14 mouse cellular contexts compared by ENCODE assay signal in the genomic region with DNA sequence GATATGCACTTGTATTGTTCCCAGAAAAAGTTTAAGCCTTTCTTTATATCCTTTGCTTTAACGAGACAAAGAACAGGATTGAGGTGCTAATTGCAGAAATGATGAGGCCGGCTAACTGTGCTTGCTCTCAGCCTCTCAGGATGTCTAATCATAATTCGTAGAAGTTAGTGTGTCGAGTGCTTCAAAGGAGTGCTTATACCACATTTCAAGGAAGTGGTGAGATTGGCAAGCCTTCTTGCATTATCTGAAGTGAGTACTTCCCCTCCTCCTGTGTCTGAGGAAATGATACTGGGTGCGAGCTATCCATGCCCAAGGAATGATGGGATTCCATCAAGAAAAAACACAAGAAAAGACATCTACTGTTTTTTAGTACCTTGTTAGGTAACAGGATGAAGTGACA.
"Had no signal": no experiment of that assay in that cellular context is flagged by ENCODE, and none has a peak within 500 bp of the region (broad histone marks: within the 10 kb centered on the region; RNA-seq: fewer than 3 reads in every experiment).

No protein-coding gene starts in this region.

- DNase-seq: kidney, postnatal 10 days; kidney, postnatal 4 days; lung, adult 2 months; lung, postnatal 36 days; right cerebral cortex, postnatal 14 days; thymus, postnatal 4 days had no signal

- H3K9ac ChIP-seq: liver, embryonic 15.5 days; stomach, embryonic 15.5 days had no signal

- H3K4me3 ChIP-seq: left cerebral cortex, adult 2 months; limb, embryonic 10.5 days; liver, embryonic 15.5 days; midbrain, embryonic 10.5 days; stomach, embryonic 15.5 days had no signal

- ATAC-seq: lung, postnatal 0 days; midbrain, embryonic 16.5 days had no signal

- H3K4me2 ChIP-seq: liver, embryonic 11.5 days; liver, embryonic 15.5 days; stomach, embryonic 15.5 days had no signal

- H3K9me3 ChIP-seq: limb, embryonic 10.5 days; liver, embryonic 15.5 days; stomach, embryonic 15.5 days had no signal

- H3K36me3 ChIP-seq: limb, embryonic 10.5 days; liver, embryonic 15.5 days; midbrain, embryonic 10.5 days; stomach, embryonic 15.5 days had no signal

- H3K27ac ChIP-seq: left cerebral cortex, adult 2 months; limb, embryonic 10.5 days; liver, embryonic 15.5 days; midbrain, embryonic 10.5 days; stomach, embryonic 15.5 days had no signal

- H3K27me3 ChIP-seq: liver, embryonic 15.5 days; stomach, embryonic 15.5 days had no signal

- H3K4me1 ChIP-seq: limb, embryonic 10.5 days; liver, embryonic 15.5 days; midbrain, embryonic 10.5 days; stomach, embryonic 15.5 days had no signal
